Comparison of ENCODE assay signal across 27 mouse cellular contexts in the genomic region with DNA sequence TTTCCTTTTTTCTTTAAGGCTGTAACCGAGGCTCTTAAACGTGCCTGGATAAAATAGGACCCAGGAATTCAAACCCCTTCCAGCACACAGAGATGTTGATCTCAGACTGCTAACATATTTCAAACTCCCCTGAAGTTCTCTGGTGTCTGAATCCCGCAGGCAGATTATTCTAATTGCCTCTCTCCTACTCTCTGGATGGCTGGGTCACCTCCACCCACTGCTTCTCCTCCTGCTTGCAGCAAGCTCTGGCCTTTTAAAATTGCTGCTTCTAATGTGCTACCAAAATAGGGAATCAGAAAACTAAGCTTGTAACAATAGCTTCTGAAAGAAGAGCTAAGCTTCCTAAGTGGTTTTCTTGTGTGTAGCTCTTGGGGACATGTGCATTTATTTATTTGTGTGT.
A peak's percentile ranks its signal among the peaks of the same experiment; 100 is the strongest.
DNase-seq lines count a peak whose midpoint lies in the region; ATAC-seq and TF ChIP-seq lines count a peak whose summit lies in the region.
"Had no signal": no experiment of that assay in that cellular context is flagged by ENCODE, and none has a peak within 500 bp of the region (broad histone marks: within the 10 kb centered on the region; RNA-seq: fewer than 3 reads in every experiment).

No protein-coding gene starts in this region.

- peak; percentile 65; the same call in 1 of the 2 replicates for ATAC-seq in frontal cortex, adult (ENCODE audit: low TSS enrichment)
- ATAC-seq in midbrain, embryonic 13.5 days: no peak
- no peak for ATAC-seq in midbrain, embryonic 16.5 days
- ATAC-seq: CD4-positive, CD25-positive, alpha-beta regulatory T cell, adult 4 months; forebrain, postnatal 0 days; hindbrain, postnatal 0 days; inflammation-experienced regulatory T-cells, adult 6 months; intestine, embryonic 16.5 days had no signal

- peak overlapping the region; percentile 10; the same call in 1 of the 2 replicates for H3K27ac ChIP-seq in midbrain, embryonic 13.5 days
- no peak overlapping the region for H3K27ac ChIP-seq in midbrain, embryonic 16.5 days (ENCODE audit: low read length)
- H3K27ac ChIP-seq: forebrain, embryonic 12.5 days; heart, adult 2 months; heart, embryonic 10.5 days; heart, embryonic 13.5 days; hindbrain, embryonic 14.5 days; hindbrain, postnatal 0 days had no signal

- H3K27me3 ChIP-seq in midbrain, embryonic 13.5 days: no peaks in the 10 kb centered on the region
- H3K27me3 ChIP-seq in midbrain, embryonic 16.5 days (ENCODE audit: control insufficient read depth, insufficient read depth, low read depth, low read length): no peaks in the 10 kb centered on the region
- H3K27me3 ChIP-seq: forebrain, embryonic 12.5 days; heart, embryonic 13.5 days had no signal

- no peak for TF ChIP-seq POLR2A in brain, embryonic 14.5 days (IDR thresholded peaks at IDR 0.05; ENCODE audit: borderline replicate concordance, extremely low read depth, insufficient read depth, insufficient read length, poor library complexity, severe bottlenecking)

- H3K4me3 ChIP-seq in midbrain, embryonic 13.5 days (replicated peaks): no peak overlapping the region
- H3K4me3 ChIP-seq in midbrain, embryonic 16.5 days (ENCODE audit: low read depth, low read length): no peak overlapping the region
- H3K4me3 ChIP-seq: erythroblast, embryonic 14.5 days; forebrain, embryonic 12.5 days; heart, adult 2 months; heart, embryonic 10.5 days; heart, embryonic 13.5 days had no signal

- no peak overlapping the region for H3K9ac ChIP-seq in midbrain, embryonic 13.5 days (replicated peaks)
- H3K9ac ChIP-seq in midbrain, embryonic 16.5 days (ENCODE audit: low read depth, low read length): no peak overlapping the region
- H3K9ac ChIP-seq: forebrain, embryonic 12.5 days; forebrain, postnatal 0 days; heart, embryonic 13.5 days; hindbrain, embryonic 14.5 days had no signal

- no peaks in the 10 kb centered on the region for H3K36me3 ChIP-seq in midbrain, embryonic 13.5 days
- H3K36me3 ChIP-seq in midbrain, embryonic 16.5 days (ENCODE audit: control insufficient read depth, insufficient read depth, low read length): no peaks in the 10 kb centered on the region
- H3K36me3 ChIP-seq: forebrain, embryonic 12.5 days; heart, embryonic 10.5 days; heart, embryonic 13.5 days had no signal

- no peak for DNase-seq in frontal cortex, postnatal 10 days (ENCODE audit: low spot score in 2 of 2)
- peak; percentile 28 for DNase-seq in brain, embryonic 14.5 days (ENCODE audit: low read depth)
- no peak for DNase-seq in kidney, postnatal 10 days
- DNase-seq: adrenal gland, adult 8-10 months; adrenal gland, postnatal 25 days; cerebellum, adult 11-12 months; cerebellum, adult 8-10 months; cerebellum, postnatal 36 days; embryo, embryonic 11 days; forebrain, postnatal 0 days; gastrocnemius, postnatal 10 days; gastrocnemius, postnatal 36 days; heart, adult 2 months; heart, postnatal 14 days; heart, postnatal 4 days had no signal

- no peaks in the 10 kb centered on the region for H3K9me3 ChIP-seq in midbrain, embryonic 13.5 days
- no peaks in the 10 kb centered on the region for H3K9me3 ChIP-seq in midbrain, embryonic 16.5 days (replicated peaks; ENCODE audit: control insufficient read depth, low read length, poor library complexity, severe bottlenecking)
- H3K9me3 ChIP-seq: forebrain, embryonic 12.5 days; heart, embryonic 10.5 days had no signal

- H3K4me2 ChIP-seq in midbrain, embryonic 13.5 days (replicated peaks): no peak overlapping the region
- no peak overlapping the region for H3K4me2 ChIP-seq in midbrain, embryonic 16.5 days (ENCODE audit: low read length)
- H3K4me2 ChIP-seq: forebrain, embryonic 12.5 days; heart, embryonic 13.5 days; hindbrain, embryonic 14.5 days had no signal

- peaks cover 3% of the 10 kb centered on the region; the same call in 1 of the 2 replicates for H3K4me1 ChIP-seq in midbrain, embryonic 13.5 days (replicated peaks)
- H3K4me1 ChIP-seq in midbrain, embryonic 16.5 days (ENCODE audit: control insufficient read depth, insufficient read depth, low read length): no peaks in the 10 kb centered on the region
- H3K4me1 ChIP-seq: forebrain, embryonic 12.5 days; heart, embryonic 10.5 days; heart, embryonic 13.5 days had no signal

- no peak for TF ChIP-seq CTCF in brain, embryonic 14.5 days (IDR thresholded peaks at IDR 0.05; ENCODE audit: borderline replicate concordance, extremely low read depth, insufficient read depth, insufficient read length)

- 50% methylated on average over 3 of the region's 3 CpGs for WGBS in midbrain, embryonic 13.5 days
- WGBS in midbrain, embryonic 16.5 days: 35% methylated on average over 3 of the region's 3 CpGs
